In genomic region chr19:45659301-45659737, GRCm38 (mm10) we compare ENCODE assay signal across 8 mouse cellular contexts. TPM values are rescaled to one million over a fixed set of nuclear protein-coding genes. Genes with fewer than 3 reads are reported as not detected.
A peak's percentile ranks its signal among the peaks of the same experiment; 100 is the strongest.
DNase-seq lines count a peak whose midpoint lies in the region; ATAC-seq and TF ChIP-seq lines count a peak whose summit lies in the region.

No protein-coding gene starts in this region.

- WGBS in kidney, adult 2 months: under 1% methylated on average over 18 of the region's 18 CpGs
- WGBS in heart, embryonic 13.5 days: under 1% methylated on average over 16 of the region's 18 CpGs
- under 1% methylated on average over 18 of the region's 18 CpGs for WGBS in liver, embryonic 12.5 days (ENCODE audit: insufficient replicate concordance)
- WGBS in neural tube, embryonic 13.5 days: 1% methylated on average over 18 of the region's 18 CpGs

- H3K4me1 ChIP-seq in kidney, adult 2 months (ENCODE audit: control insufficient read depth, insufficient read depth, low read length): peaks cover 15% of the 10 kb centered on the region
- peaks cover 43% of the 10 kb centered on the region for H3K4me1 ChIP-seq in heart, embryonic 13.5 days
- peaks cover 54% of the 10 kb centered on the region for H3K4me1 ChIP-seq in liver, embryonic 12.5 days
- H3K4me1 ChIP-seq in neural tube, embryonic 13.5 days (replicated peaks): peaks cover 41% of the 10 kb centered on the region

- no peak for TF ChIP-seq POLR2A in kidney, adult 2 months (IDR thresholded peaks at IDR 0.05; ENCODE audit: low read depth, low read length)

- peak; percentile 69; the same call in 1 of the 2 replicates for ATAC-seq in heart, embryonic 13.5 days (ENCODE audit: extremely low read depth, insufficient number of reproducible peaks, low FRiP score, low TSS enrichment)
- peak; percentile 44 for ATAC-seq in liver, embryonic 12.5 days
- ATAC-seq in neural tube, embryonic 13.5 days (ENCODE audit: low read depth): peak; percentile 42

- no peak for DNase-seq in kidney, adult 2 months
- DNase-seq in kidney, adult 18-20 months: no peak
- peak; percentile 42 for DNase-seq in 416B (ENCODE audit: low read depth)
- peak; percentile 51 for DNase-seq in embryo, embryonic 10 days (ENCODE audit: low spot score)
- no peak for DNase-seq in frontal cortex, postnatal 25 days (ENCODE audit: low spot score in 2 of 2)

- no peak for TF ChIP-seq CTCF in kidney, adult 2 months (conservative IDR thresholded peaks at IDR 0.05; ENCODE audit: insufficient read depth, insufficient read length, low read depth, low read length)

- H3K36me3 ChIP-seq in kidney, adult 2 months (ENCODE audit: control insufficient read depth, insufficient read depth, low read length): no peaks in the 10 kb centered on the region
- H3K36me3 ChIP-seq in heart, embryonic 13.5 days: no peaks in the 10 kb centered on the region
- H3K36me3 ChIP-seq in liver, embryonic 12.5 days: no peaks in the 10 kb centered on the region
- H3K36me3 ChIP-seq in neural tube, embryonic 13.5 days: no peaks in the 10 kb centered on the region

- H3K27ac ChIP-seq in kidney, adult 2 months (ENCODE audit: insufficient read depth, low read depth, low read length): peak overlapping the region; percentile 45
- H3K27ac ChIP-seq in heart, embryonic 13.5 days (replicated peaks): peak overlapping the region; percentile 97
- H3K27ac ChIP-seq in liver, embryonic 12.5 days: peak overlapping the region; percentile 97
- peak overlapping the region; percentile 97 for H3K27ac ChIP-seq in neural tube, embryonic 13.5 days (replicated peaks)

- H3K9me3 ChIP-seq in heart, embryonic 13.5 days: no peaks in the 10 kb centered on the region
- H3K9me3 ChIP-seq in liver, embryonic 12.5 days (replicated peaks): no peaks in the 10 kb centered on the region
- H3K9me3 ChIP-seq in neural tube, embryonic 13.5 days: no peaks in the 10 kb centered on the region

- H3K9ac ChIP-seq in heart, embryonic 13.5 days: peak overlapping the region; percentile 99
- H3K9ac ChIP-seq in liver, embryonic 12.5 days: peak overlapping the region; percentile 99
- peak overlapping the region; percentile 99 for H3K9ac ChIP-seq in neural tube, embryonic 13.5 days

- peak overlapping the region; percentile 80 for H3K4me2 ChIP-seq in heart, embryonic 13.5 days
- peak overlapping the region; percentile 86 for H3K4me2 ChIP-seq in liver, embryonic 12.5 days
- peak overlapping the region; percentile 75 for H3K4me2 ChIP-seq in neural tube, embryonic 13.5 days

- no peaks in the 10 kb centered on the region for H3K27me3 ChIP-seq in kidney, adult 2 months (replicated peaks; ENCODE audit: control insufficient read depth, insufficient read depth, low read length)
- no peaks in the 10 kb centered on the region for H3K27me3 ChIP-seq in heart, embryonic 13.5 days (replicated peaks)
- no peaks in the 10 kb centered on the region for H3K27me3 ChIP-seq in liver, embryonic 12.5 days (replicated peaks)
- no peaks in the 10 kb centered on the region for H3K27me3 ChIP-seq in neural tube, embryonic 13.5 days

- H3K4me3 ChIP-seq in kidney, adult 2 months (ENCODE audit: insufficient read depth, low read depth, low read length): peak overlapping the region; percentile 89
- peak overlapping the region; percentile 96 for H3K4me3 ChIP-seq in heart, embryonic 13.5 days
- peak overlapping the region; percentile 93 for H3K4me3 ChIP-seq in liver, embryonic 12.5 days
- peak overlapping the region; percentile 83 for H3K4me3 ChIP-seq in neural tube, embryonic 13.5 days

RNA-seq across cellular contexts. Expression of gene Fbxw4, which starts 0.8 kb away (rescaled TPM):
- polyA plus RNA-seq in kidney, adult 2 months (2012; rRNA removed): 43.0 and 56.4 TPM in 2 replicates
- 3.3 and 3.8 TPM in 2 replicates for polyA plus RNA-seq in heart, embryonic 13.5 days (2015; fragmentation: Nextera tagmentation; extraction: Ambion mirVana)
- polyA plus RNA-seq in liver, embryonic 12.5 days (2016; fragmentation: Nextera tagmentation; extraction: Ambion mirVana): 4.3 and 4.6 TPM in 2 replicates
- 6.4 and 6.9 TPM in 2 replicates for polyA plus RNA-seq in neural tube, embryonic 13.5 days (2015; fragmentation: Nextera tagmentation; extraction: Ambion mirVana)

Comparison
In these comparisons a context has a peak if more than half of its experiments do, and no peak if none do; other contexts are left out.
1. DNase-seq: peak in 416B (single experiment) and embryo, embryonic 10 days (single experiment); none in kidney, adult 2 months (single experiment), kidney, adult 18-20 months (single experiment) and frontal cortex, postnatal 25 days (0 of 2).
2. H3K27ac ChIP-seq: peak in every context shown above with its lines; median percentile 97 in heart, embryonic 13.5 days; 97 in liver, embryonic 12.5 days; 97 in neural tube, embryonic 13.5 days; 45 in kidney, adult 2 months.
3. Peak in every context shown above with its lines, with median percentiles within 50 percentile points of each other: H3K4me3 ChIP-seq, ATAC-seq, H3K4me2 ChIP-seq and H3K9ac ChIP-seq.